In genomic region chr5:143561544-143562185, GRCm38 (mm10) we compare ENCODE assay signal across 9 mouse cellular contexts. TPM values are rescaled to one million over a fixed set of nuclear protein-coding genes. Genes with fewer than 3 reads are reported as not detected.
DNase-seq lines count a peak whose midpoint lies in the region; ATAC-seq and TF ChIP-seq lines count a peak whose summit lies in the region.
"Had no signal": no experiment of that assay in that cellular context is flagged by ENCODE, and none has a peak within 500 bp of the region (broad histone marks: within the 10 kb centered on the region; RNA-seq: fewer than 3 reads in every experiment).

No protein-coding gene starts in this region.

- H3K9ac ChIP-seq in lung, postnatal 0 days (replicated peaks; ENCODE audit: low read depth), result no peak overlapping the region
- H3K9ac ChIP-seq in heart, embryonic 13.5 days, result peak overlapping the region; percentile 69
- no peak overlapping the region for H3K9ac ChIP-seq in kidney, embryonic 16.5 days (replicated peaks; ENCODE audit: low read length)
- no peak overlapping the region; the same call in 1 of the 2 replicates for H3K9ac ChIP-seq in forebrain, embryonic 13.5 days
- no peak overlapping the region for H3K9ac ChIP-seq in forebrain, postnatal 0 days
- H3K9ac ChIP-seq: lung, embryonic 14.5 days had no signal

- no peak overlapping the region for H3K4me3 ChIP-seq in lung, postnatal 0 days (ENCODE audit: low read depth, low read length)
- H3K4me3 ChIP-seq in heart, embryonic 13.5 days, result no peak overlapping the region
- no peak overlapping the region for H3K4me3 ChIP-seq in kidney, embryonic 16.5 days (ENCODE audit: low read length)
- H3K4me3 ChIP-seq in forebrain, embryonic 13.5 days, result no peak overlapping the region
- H3K4me3 ChIP-seq in forebrain, postnatal 0 days (ENCODE audit: low read depth, low read length), result no peak overlapping the region

- H3K4me2 ChIP-seq in lung, postnatal 0 days (replicated peaks; ENCODE audit: low read depth, low read length), result no peak overlapping the region
- peak overlapping the region; percentile 45 for H3K4me2 ChIP-seq in heart, embryonic 13.5 days
- no peak overlapping the region for H3K4me2 ChIP-seq in kidney, embryonic 16.5 days (replicated peaks; ENCODE audit: low read depth, low read length)
- H3K4me2 ChIP-seq in forebrain, embryonic 13.5 days, result no peak overlapping the region
- no peak overlapping the region for H3K4me2 ChIP-seq in forebrain, postnatal 0 days (ENCODE audit: low read depth)
- H3K4me2 ChIP-seq: lung, embryonic 14.5 days had no signal

- no peak for TF ChIP-seq CTCF in lung, postnatal 0 days (IDR thresholded peaks at IDR 0.05)
- TF ChIP-seq CTCF in forebrain, postnatal 0 days (IDR thresholded peaks at IDR 0.05; ENCODE audit: low read depth), result no peak

- no peaks in the 10 kb centered on the region for H3K4me1 ChIP-seq in lung, postnatal 0 days (ENCODE audit: insufficient read depth, low read depth, low read length)
- H3K4me1 ChIP-seq in heart, embryonic 13.5 days, result peaks cover 57% of the 10 kb centered on the region
- no peaks in the 10 kb centered on the region for H3K4me1 ChIP-seq in kidney, embryonic 16.5 days (ENCODE audit: insufficient read depth, low read length)
- peaks cover 8% of the 10 kb centered on the region; the same call in 1 of the 2 replicates for H3K4me1 ChIP-seq in forebrain, embryonic 13.5 days
- H3K4me1 ChIP-seq in forebrain, postnatal 0 days (ENCODE audit: insufficient read depth), result no peaks in the 10 kb centered on the region

- no peak for TF ChIP-seq EP300 in lung, postnatal 0 days (IDR thresholded peaks at IDR 0.05)

- no peak overlapping the region for H3K27ac ChIP-seq in lung, postnatal 0 days (ENCODE audit: low read length)
- peak overlapping the region; percentile 92 for H3K27ac ChIP-seq in heart, embryonic 13.5 days (replicated peaks)
- no peak overlapping the region for H3K27ac ChIP-seq in kidney, embryonic 16.5 days (ENCODE audit: low read length)
- H3K27ac ChIP-seq in forebrain, embryonic 13.5 days, result no peak overlapping the region
- H3K27ac ChIP-seq in forebrain, postnatal 0 days (ENCODE audit: low read depth, low read length), result no peak overlapping the region

- no peaks in the 10 kb centered on the region for H3K27me3 ChIP-seq in lung, postnatal 0 days (replicated peaks; ENCODE audit: insufficient read depth, low read length)
- H3K27me3 ChIP-seq in heart, embryonic 13.5 days (replicated peaks), result no peaks in the 10 kb centered on the region
- no peaks in the 10 kb centered on the region for H3K27me3 ChIP-seq in kidney, embryonic 16.5 days (ENCODE audit: insufficient read depth, low read length)
- no peaks in the 10 kb centered on the region for H3K27me3 ChIP-seq in forebrain, embryonic 13.5 days
- H3K27me3 ChIP-seq in forebrain, postnatal 0 days (ENCODE audit: insufficient read depth, low read length), result no peaks in the 10 kb centered on the region

- 76% methylated on average over 14 of the region's 14 CpGs for WGBS in lung, postnatal 0 days
- WGBS in heart, embryonic 13.5 days, result 49% methylated on average over 14 of the region's 14 CpGs
- 86% methylated on average over 14 of the region's 14 CpGs for whole genome bisulfite sequencing in kidney, embryonic 16.5 days
- WGBS in forebrain, embryonic 13.5 days, result 86% methylated on average over 14 of the region's 14 CpGs
- 79% methylated on average over 14 of the region's 14 CpGs for WGBS in forebrain, postnatal 0 days

- peak; percentile 65 for ATAC-seq in lung, postnatal 0 days
- peak; percentile 75 for ATAC-seq in heart, embryonic 13.5 days (ENCODE audit: extremely low read depth, insufficient number of reproducible peaks, low FRiP score, low TSS enrichment)
- peak; percentile 97 for ATAC-seq in megakaryocyte progenitor cell, adult 5-6 weeks (replicated peaks; ENCODE audit: poor library complexity)
- no peak; the same call in 1 of the 2 replicates for ATAC-seq in kidney, embryonic 16.5 days (ENCODE audit: low FRiP score, low TSS enrichment)
- no peak for ATAC-seq in forebrain, embryonic 13.5 days
- no peak for ATAC-seq in forebrain, postnatal 0 days

- H3K36me3 ChIP-seq in lung, postnatal 0 days (ENCODE audit: insufficient read depth, low read length), result no peaks in the 10 kb centered on the region
- H3K36me3 ChIP-seq in heart, embryonic 13.5 days, result peaks cover 21% of the 10 kb centered on the region
- H3K36me3 ChIP-seq in kidney, embryonic 16.5 days (ENCODE audit: insufficient read depth, low read length), result no peaks in the 10 kb centered on the region
- H3K36me3 ChIP-seq in forebrain, embryonic 13.5 days (ENCODE audit: poor library complexity, severe bottlenecking), result peaks cover 24% of the 10 kb centered on the region
- peaks cover 11% of the 10 kb centered on the region; the same call in 1 of the 2 replicates for H3K36me3 ChIP-seq in forebrain, postnatal 0 days (ENCODE audit: insufficient read depth)

- no peaks in the 10 kb centered on the region for H3K9me3 ChIP-seq in lung, postnatal 0 days (ENCODE audit: low read length)
- H3K9me3 ChIP-seq in heart, embryonic 13.5 days, result no peaks in the 10 kb centered on the region
- H3K9me3 ChIP-seq in kidney, embryonic 16.5 days (ENCODE audit: low read length), result no peaks in the 10 kb centered on the region
- no peaks in the 10 kb centered on the region for H3K9me3 ChIP-seq in forebrain, embryonic 13.5 days (replicated peaks)
- H3K9me3 ChIP-seq in forebrain, postnatal 0 days (ENCODE audit: low read length), result no peaks in the 10 kb centered on the region

- DNase-seq in lung, postnatal 0 days (ENCODE audit: low spot score), result peak; percentile 22
- DNase-seq in lung, postnatal 14 days, result no peak
- DNase-seq in cerebellum, adult 18-20 months, result peak; percentile 45 to 56
- DNase-seq in forebrain, postnatal 0 days, result no peak
- DNase-seq: lung, embryonic 14.5 days had no signal

RNA-seq across cellular contexts. Expression of gene Rac1, which starts 33.8 kb away (rescaled TPM):
- 439 and 450 TPM in 2 replicates for polyA plus RNA-seq in lung, postnatal 0 days (2015; fragmentation: Nextera tagmentation; extraction: Ambion mirVana)
- 352 and 355 TPM in 2 replicates for polyA plus RNA-seq in heart, embryonic 13.5 days (2015; fragmentation: Nextera tagmentation; extraction: Ambion mirVana)
- 654 and 681 TPM in 2 replicates for total RNA-seq in megakaryocyte progenitor cell, adult 5-6 weeks (2015)
- 85.9 and 114 TPM in 2 replicates for total RNA-seq in megakaryocyte progenitor cell, adult 5-6 weeks (2017)
- 300 and 435 TPM in 2 replicates for polyA plus RNA-seq in kidney, embryonic 16.5 days (2015; fragmentation: Nextera tagmentation; extraction: Ambion mirVana)
- polyA plus RNA-seq in forebrain, embryonic 13.5 days (2015; fragmentation: Nextera tagmentation; extraction: Ambion mirVana), result 322 and 336 TPM in 2 replicates
- 175 and 197 TPM in 2 replicates for total RNA-seq in forebrain, postnatal 0 days (2014; rRNA removed)
- polyA plus RNA-seq in forebrain, postnatal 0 days (2015; fragmentation: Nextera tagmentation; extraction: Ambion mirVana), result 481 and 501 TPM in 2 replicates

Comparison
In these comparisons a context has a peak if more than half of its experiments do, and no peak if none do; other contexts are left out.
1. DNase-seq: peak in lung, postnatal 0 days (single experiment) and cerebellum, adult 18-20 months (2 of 2); none in lung, postnatal 14 days (single experiment) and forebrain, postnatal 0 days (single experiment).
2. ATAC-seq: peak in lung, postnatal 0 days (single experiment), heart, embryonic 13.5 days (single experiment) and megakaryocyte progenitor cell, adult 5-6 weeks (single experiment); none in kidney, embryonic 16.5 days (single experiment), forebrain, embryonic 13.5 days (single experiment) and forebrain, postnatal 0 days (single experiment).